Mouse (Mus musculus): ENCODE measurements around the gene Tmem181a. TPM values are rescaled to one million over a fixed set of nuclear protein-coding genes. Genes with fewer than 3 reads are reported as not detected.
"Not testable (repeated sequence)": the region's sequence is repeated elsewhere in the genome, so short reads cannot be mapped to it uniquely, and the experiment has no call there.

The Tmem181a gene
- 8.4 and 15.8 TPM in 2 replicates for polyA plus RNA-seq (2014; fragmentation: Nextera tagmentation; extraction: Ambion mirVana)

DNA sequence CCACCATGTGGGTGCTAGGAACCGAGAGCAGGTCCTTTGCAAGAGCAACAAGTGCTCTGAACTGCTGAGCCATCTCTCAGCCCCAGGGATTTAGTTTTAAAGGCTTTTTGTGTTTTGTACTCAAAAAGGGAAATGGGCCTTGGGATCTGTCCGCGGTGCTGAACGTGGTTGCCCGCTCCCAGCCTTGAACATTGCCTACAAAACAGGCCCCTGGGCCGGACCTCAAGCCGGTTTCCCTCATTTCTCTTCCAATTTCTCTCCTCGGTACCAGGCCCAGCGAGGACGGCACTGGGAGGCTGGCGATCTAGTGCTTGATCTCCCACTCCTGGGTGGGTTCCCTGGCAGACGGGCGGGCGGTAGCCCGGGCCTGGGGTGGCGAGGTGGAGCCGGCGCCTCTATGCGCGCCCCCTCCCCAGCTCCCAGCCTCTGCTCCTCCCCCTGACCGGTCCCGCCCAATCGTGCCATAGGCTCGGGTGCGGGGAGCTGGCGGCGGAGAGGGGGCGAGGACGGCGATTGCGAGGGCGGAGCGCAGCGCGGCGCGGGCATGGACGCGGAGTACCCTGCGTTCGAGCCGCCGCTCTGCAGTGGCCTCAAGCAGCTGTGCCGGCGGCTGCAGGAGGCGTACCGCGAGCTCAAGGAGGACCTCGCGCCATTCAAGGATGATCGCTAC lies at the start of gene Tmem181a:
Gene Tmem181a (plus strand): TSS at position 461 of the 670 bp plus-strand sequence.
- Histone ChIP-seq H3K4me2 (replicated peaks; ENCODE audit: low read depth, low read length) (peak within 1 kb of the TSS; percentile 39), H3K4me3 (ENCODE audit: low read length) (peak within 1 kb of the TSS; percentile 9; the same call in 1 of the 2 replicates)
- WGBS, result under 1% methylated on average over 19 of the region's 51 CpGs

GRCm38 (mm10) chr17:6211721-6212120 lies 44.9 kb upstream of the Tmem181a start:
- peaks cover 26% of the 10 kb centered on the region; the same call in 1 of the 2 replicates for H3K36me3 ChIP-seq (ENCODE audit: control insufficient read depth, insufficient read depth, low read length)

More for the DNA sequence above, at the start of gene Tmem181a:
- ATAC-seq (ENCODE audit: low FRiP score, low TSS enrichment), result peak; percentile 71; the same call in 1 of the 2 replicates
- not testable (repeated sequence) for H3K9me3 ChIP-seq (ENCODE audit: control insufficient read depth, low read length); H3K9ac ChIP-seq (ENCODE audit: low read depth, low read length); H3K36me3 ChIP-seq (ENCODE audit: control insufficient read depth, insufficient read depth, low read length); H3K4me1 ChIP-seq (ENCODE audit: control insufficient read depth, insufficient read depth, low read length); H3K27ac ChIP-seq (ENCODE audit: low read depth, low read length); H3K27me3 ChIP-seq (ENCODE audit: control insufficient read depth, insufficient read depth, low read length)

GRCm38 (mm10) chr17:6215640-6216039 lies 41.0 kb upstream of the Tmem181a start:
- H3K36me3 ChIP-seq (ENCODE audit: control insufficient read depth, insufficient read depth, low read length), result peaks cover 20% of the 10 kb centered on the region; the same call in 1 of the 2 replicates
- no peaks in the 10 kb centered on the region for H3K9me3 ChIP-seq (ENCODE audit: control insufficient read depth, low read length)
- H3K9ac ChIP-seq (ENCODE audit: low read depth, low read length), result no peak overlapping the region
- no peak overlapping the region for H3K27ac ChIP-seq (ENCODE audit: low read depth, low read length)
- no peak overlapping the region for H3K4me3 ChIP-seq (ENCODE audit: low read length)
- H3K4me1 ChIP-seq (ENCODE audit: control insufficient read depth, insufficient read depth, low read length), result no peaks in the 10 kb centered on the region
- no peak for ATAC-seq (ENCODE audit: low FRiP score, low TSS enrichment)
- no peaks in the 10 kb centered on the region for H3K27me3 ChIP-seq (ENCODE audit: control insufficient read depth, insufficient read depth, low read length)
- WGBS, result 87% methylated on average over 4 of the region's 4 CpGs
- H3K4me2 ChIP-seq (replicated peaks; ENCODE audit: low read depth, low read length), result no peak overlapping the region

More at GRCm38 (mm10) chr17:6211721-6212120, 44.9 kb upstream of the Tmem181a start:
- no peak for ATAC-seq (ENCODE audit: low FRiP score, low TSS enrichment)
- no peaks in the 10 kb centered on the region for H3K27me3 ChIP-seq (ENCODE audit: control insufficient read depth, insufficient read depth, low read length)
- 88% methylated on average over 1 of the region's 1 CpGs for WGBS
- no peak overlapping the region for H3K27ac ChIP-seq (ENCODE audit: low read depth, low read length)
- no peak overlapping the region for H3K4me2 ChIP-seq (replicated peaks; ENCODE audit: low read depth, low read length)
- H3K4me3 ChIP-seq (ENCODE audit: low read length), result no peak overlapping the region
- no peaks in the 10 kb centered on the region for H3K4me1 ChIP-seq (ENCODE audit: control insufficient read depth, insufficient read depth, low read length)
- no peak overlapping the region for H3K9ac ChIP-seq (ENCODE audit: low read depth, low read length)
- no peaks in the 10 kb centered on the region for H3K9me3 ChIP-seq (ENCODE audit: control insufficient read depth, low read length)

DNA sequence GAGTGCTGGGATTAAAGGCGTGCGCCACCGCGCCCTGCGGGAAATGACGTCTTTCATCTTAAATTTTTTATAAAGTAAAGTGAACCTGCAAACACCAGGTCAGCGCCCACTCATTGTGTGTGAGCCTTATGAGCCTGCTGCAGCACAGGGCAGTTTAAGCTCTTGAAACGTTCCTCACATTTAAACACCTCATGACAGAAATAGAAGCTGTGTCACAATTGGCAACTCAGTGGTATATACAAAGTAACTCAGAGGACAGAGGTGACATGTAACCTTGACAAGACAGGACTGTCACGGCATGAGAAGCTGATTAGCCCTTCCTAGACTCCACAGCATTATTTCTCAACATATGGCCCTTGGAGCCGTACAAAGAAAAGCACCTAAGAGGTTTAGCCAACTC lies 40.1 kb upstream of the Tmem181a start:
- Histone ChIP-seq H3K9ac (ENCODE audit: low read depth, low read length) (no peak overlapping the region), H3K27me3 (ENCODE audit: control insufficient read depth, insufficient read depth, low read length) (no peaks in the 10 kb centered on the region), H3K4me3 (ENCODE audit: low read length) (no peak overlapping the region), H3K36me3 (ENCODE audit: control insufficient read depth, insufficient read depth, low read length) (peaks cover 19% of the 10 kb centered on the region; the same call in 1 of the 2 replicates), H3K4me1 (ENCODE audit: control insufficient read depth, insufficient read depth, low read length) (no peaks in the 10 kb centered on the region), H3K27ac (ENCODE audit: low read depth, low read length) (no peak overlapping the region), H3K4me2 (replicated peaks; ENCODE audit: low read depth, low read length) (no peak overlapping the region), H3K9me3 (ENCODE audit: control insufficient read depth, low read length) (no peaks in the 10 kb centered on the region)
- ATAC-seq (ENCODE audit: low FRiP score, low TSS enrichment), result no peak
- 94% methylated on average over 10 of the region's 10 CpGs for WGBS

DNA sequence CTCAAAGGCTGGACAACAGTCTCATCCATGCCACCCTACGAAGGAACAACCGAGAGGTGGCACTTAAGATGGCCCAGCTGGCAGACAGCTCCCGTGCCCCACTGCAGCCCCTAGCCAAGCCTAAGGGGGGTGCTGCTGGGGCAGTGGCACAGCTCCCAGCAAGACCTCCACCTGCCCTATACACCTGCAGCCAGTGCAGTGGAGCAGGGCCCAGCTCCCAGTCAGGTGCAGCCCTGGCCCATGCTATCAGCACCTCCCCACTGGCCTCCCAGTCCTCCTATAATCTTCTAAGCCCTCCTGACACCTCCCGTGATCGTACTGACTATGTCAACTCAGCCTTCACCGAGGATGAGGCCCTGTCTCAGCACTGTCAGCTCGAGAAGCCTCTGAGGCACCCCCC lies 24.0 kb upstream of the Tmem181a start:
- WGBS, result no CpG with 5 or more reads among the region's 7 CpGs
- H3K27ac ChIP-seq (ENCODE audit: low read depth, low read length); H3K9ac ChIP-seq (ENCODE audit: low read depth, low read length); H3K36me3 ChIP-seq (ENCODE audit: control insufficient read depth, insufficient read depth, low read length); H3K4me2 ChIP-seq (replicated peaks; ENCODE audit: low read depth, low read length); ATAC-seq (ENCODE audit: low FRiP score, low TSS enrichment); H3K4me3 ChIP-seq (ENCODE audit: low read length); H3K4me1 ChIP-seq (ENCODE audit: control insufficient read depth, insufficient read depth, low read length); H3K9me3 ChIP-seq (ENCODE audit: control insufficient read depth, low read length); H3K27me3 ChIP-seq (ENCODE audit: control insufficient read depth, insufficient read depth, low read length): not testable (repeated sequence)

GRCm38 (mm10) chr17:6251298-6251697 lies 5.4 kb upstream of the Tmem181a start:
- not testable (repeated sequence) for H3K27ac ChIP-seq (ENCODE audit: low read depth, low read length); ATAC-seq (ENCODE audit: low FRiP score, low TSS enrichment); H3K4me3 ChIP-seq (ENCODE audit: low read length); H3K4me1 ChIP-seq (ENCODE audit: control insufficient read depth, insufficient read depth, low read length); H3K27me3 ChIP-seq (ENCODE audit: control insufficient read depth, insufficient read depth, low read length); H3K9ac ChIP-seq (ENCODE audit: low read depth, low read length); H3K9me3 ChIP-seq (ENCODE audit: control insufficient read depth, low read length); H3K4me2 ChIP-seq (replicated peaks; ENCODE audit: low read depth, low read length); H3K36me3 ChIP-seq (ENCODE audit: control insufficient read depth, insufficient read depth, low read length)
- 100% methylated on average over 1 of the region's 1 CpGs for WGBS

- ATAC-seq (ENCODE audit: low FRiP score, low TSS enrichment); H3K4me1 ChIP-seq (ENCODE audit: control insufficient read depth, insufficient read depth, low read length); H3K36me3 ChIP-seq (ENCODE audit: control insufficient read depth, insufficient read depth, low read length); H3K27me3 ChIP-seq (ENCODE audit: control insufficient read depth, insufficient read depth, low read length); H3K4me3 ChIP-seq (ENCODE audit: low read length); H3K27ac ChIP-seq (ENCODE audit: low read depth, low read length); H3K9ac ChIP-seq (ENCODE audit: low read depth, low read length); H3K9me3 ChIP-seq (ENCODE audit: control insufficient read depth, low read length): not testable (repeated sequence)
- peak overlapping the region; percentile 39; the same call in 1 of the 2 replicates for H3K4me2 ChIP-seq (replicated peaks; ENCODE audit: low read depth, low read length)
- 1% methylated on average over 6 of the region's 20 CpGs for WGBS
Observed at GRCm38 (mm10) chr17:6257070-6257456, 403 bp downstream of the Tmem181a start.

- Histone ChIP-seq H3K4me3 (ENCODE audit: low read length) (peak overlapping the region; percentile 49), H3K9ac (ENCODE audit: low read depth, low read length) (peak overlapping the region; percentile 60), H3K4me2 (replicated peaks; ENCODE audit: low read depth, low read length) (peak overlapping the region; percentile 51)
- H3K4me1 ChIP-seq (ENCODE audit: control insufficient read depth, insufficient read depth, low read length); H3K27me3 ChIP-seq (ENCODE audit: control insufficient read depth, insufficient read depth, low read length); H3K27ac ChIP-seq (ENCODE audit: low read depth, low read length); H3K36me3 ChIP-seq (ENCODE audit: control insufficient read depth, insufficient read depth, low read length); H3K9me3 ChIP-seq (ENCODE audit: control insufficient read depth, low read length): not testable (repeated sequence)
- peak; percentile 85 for ATAC-seq (ENCODE audit: low FRiP score, low TSS enrichment)
- WGBS, result 1% methylated on average over 43 of the region's 84 CpGs
Observed at GRCm38 (mm10) chr17:6269876-6270831, 13.5 kb downstream of the Tmem181a start.

GRCm38 (mm10) chr17:6270840-6271239 lies 14.2 kb downstream of the Tmem181a start:
- Histone ChIP-seq H3K4me3 (ENCODE audit: low read length) (peak overlapping the region; percentile 49), H3K4me2 (replicated peaks; ENCODE audit: low read depth, low read length) (peak overlapping the region; percentile 51), H3K9ac (ENCODE audit: low read depth, low read length) (peak overlapping the region; percentile 60; the same call in 1 of the 2 replicates)
- not testable (repeated sequence) for H3K9me3 ChIP-seq (ENCODE audit: control insufficient read depth, low read length); H3K4me1 ChIP-seq (ENCODE audit: control insufficient read depth, insufficient read depth, low read length); H3K27ac ChIP-seq (ENCODE audit: low read depth, low read length); H3K36me3 ChIP-seq (ENCODE audit: control insufficient read depth, insufficient read depth, low read length); ATAC-seq (ENCODE audit: low FRiP score, low TSS enrichment); H3K27me3 ChIP-seq (ENCODE audit: control insufficient read depth, insufficient read depth, low read length)
- under 1% methylated on average over 23 of the region's 25 CpGs for WGBS

Measured in kidney, embryonic 14.5 days (tissue).